Mouse (Mus musculus): ENCODE measurements around the gene Epo. TPM values are rescaled to one million over a fixed set of nuclear protein-coding genes. Genes with fewer than 3 reads are reported as not detected.

The Epo gene
- polyA plus RNA-seq (2012; ENCODE audit: insufficient read depth, insufficient read length, low replicate concordance, missing spikeins), result not detected in 2 replicates

DNA sequence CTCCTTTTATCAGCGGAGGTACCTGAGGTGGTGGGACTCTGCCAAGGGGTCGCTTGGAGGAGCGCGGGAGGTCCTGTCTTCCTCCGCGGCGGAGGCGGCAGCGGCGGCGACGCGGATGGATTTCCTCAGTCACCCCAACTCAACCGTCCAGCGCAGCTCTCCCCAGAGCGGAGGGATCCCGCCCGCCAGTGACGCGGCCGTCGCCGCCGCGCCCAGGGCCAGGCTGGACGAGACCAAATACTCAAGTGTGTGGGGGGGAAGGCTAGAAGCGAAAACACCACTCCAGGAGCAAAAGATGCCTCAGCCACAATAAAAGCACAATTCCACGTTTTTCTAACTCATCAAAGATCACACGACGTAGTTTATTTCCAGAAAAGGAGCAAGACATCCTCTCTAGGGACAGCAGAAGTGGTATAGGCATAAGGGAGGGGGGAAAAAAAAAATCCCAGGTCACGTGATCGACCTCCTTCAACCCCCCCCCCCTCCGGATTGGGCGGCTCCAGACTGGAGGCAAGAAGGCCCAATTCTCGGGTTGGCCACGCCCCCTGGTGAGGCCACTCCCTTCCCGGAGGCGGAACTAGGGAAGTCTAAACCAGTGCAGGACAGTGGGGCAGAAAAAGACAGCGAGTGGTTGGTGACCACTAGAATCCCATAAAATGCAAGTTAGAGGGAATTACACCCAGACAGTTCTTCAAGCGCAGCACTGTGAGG, at the start of gene Epo, which contains the start of gene Gnb2:
Gene Epo (minus strand): TSS at position 126 of the 711 bp plus-strand sequence.
Gene Gnb2 (minus strand): TSS at position 394 of the 711 bp plus-strand sequence.
- H3K4me1 ChIP-seq (ENCODE audit: control insufficient read depth, insufficient read depth, low read length), result peaks cover 20% of the 10 kb centered on the region
- H3K27ac ChIP-seq (ENCODE audit: insufficient read depth, low read depth, low read length), result peak within 1 kb of the TSS; percentile 100
- H3K4me3 ChIP-seq (ENCODE audit: insufficient read depth, low read depth, low read length), result peak within 1 kb of the TSS; percentile 99
- under 1% methylated on average over 40 of the region's 40 CpGs for whole genome bisulfite sequencing
- TF ChIP-seq POLR2A (IDR thresholded peaks at IDR 0.05; ENCODE audit: insufficient read depth, low read depth, low read length), result peak; percentile 77
- TF ChIP-seq CTCF (IDR thresholded peaks at IDR 0.05; ENCODE audit: insufficient read depth, low read depth, low read length), result no peak

DNA sequence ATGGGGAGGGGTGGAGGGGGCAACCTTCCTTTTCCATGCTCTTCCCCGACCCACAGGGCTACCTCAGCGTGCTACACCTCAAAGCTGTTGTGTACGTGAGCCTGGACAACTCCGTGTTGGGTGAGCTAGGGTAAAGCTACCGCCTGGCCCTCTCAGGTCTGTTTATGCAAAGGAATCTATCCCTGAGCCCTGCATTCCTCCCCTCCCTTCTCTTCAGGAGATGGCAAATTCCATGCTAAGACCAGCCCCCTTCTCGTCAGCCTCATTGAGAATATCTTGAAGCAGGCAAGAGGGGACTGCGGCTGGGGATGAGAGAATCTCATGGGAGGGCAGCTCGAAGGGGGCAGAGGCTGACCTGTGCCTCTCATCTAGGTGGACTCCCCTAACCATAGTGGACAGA, 49.7 kb upstream of the Epo start:
- no peak overlapping the region for H3K27ac ChIP-seq (ENCODE audit: insufficient read depth, low read depth, low read length)
- peak overlapping the region; percentile 42; the same call in 1 of the 2 replicates for H3K4me3 ChIP-seq (ENCODE audit: insufficient read depth, low read depth, low read length)
- peaks cover 11% of the 10 kb centered on the region for H3K4me1 ChIP-seq (ENCODE audit: control insufficient read depth, insufficient read depth, low read length)
- TF ChIP-seq POLR2A (IDR thresholded peaks at IDR 0.05; ENCODE audit: insufficient read depth, low read depth, low read length) (no peak), CTCF (IDR thresholded peaks at IDR 0.05; ENCODE audit: insufficient read depth, low read depth, low read length) (no peak)
- 59% methylated on average over 8 of the region's 8 CpGs for WGBS

DNA sequence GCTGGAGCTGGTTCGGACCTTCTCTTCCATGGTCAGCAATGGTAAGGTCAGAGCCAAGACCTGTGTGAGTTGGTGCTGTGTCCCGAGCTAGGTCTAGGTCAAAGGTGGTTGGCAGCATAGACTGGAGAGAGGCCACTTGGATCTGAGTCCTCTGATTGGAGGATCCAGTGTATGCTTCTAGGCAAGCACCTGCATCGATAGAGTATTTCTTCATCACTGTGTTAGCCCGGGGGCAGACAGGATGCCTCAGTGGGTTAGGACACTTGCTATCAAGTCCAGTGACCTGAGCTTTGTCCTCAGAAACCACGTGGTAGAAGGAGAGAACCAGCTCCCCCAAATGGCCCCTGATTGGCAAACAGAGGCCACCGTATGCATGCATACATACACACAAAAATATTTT, 47.2 kb upstream of the Epo start:
- TF ChIP-seq CTCF (IDR thresholded peaks at IDR 0.05; ENCODE audit: insufficient read depth, low read depth, low read length) (no peak), POLR2A (IDR thresholded peaks at IDR 0.05; ENCODE audit: insufficient read depth, low read depth, low read length) (no peak)
- 89% methylated on average over 6 of the region's 6 CpGs for WGBS
- Histone ChIP-seq H3K27ac (ENCODE audit: insufficient read depth, low read depth, low read length) (no peak overlapping the region), H3K4me3 (ENCODE audit: insufficient read depth, low read depth, low read length) (no peak overlapping the region), H3K4me1 (ENCODE audit: control insufficient read depth, insufficient read depth, low read length) (peaks cover 11% of the 10 kb centered on the region)

DNA sequence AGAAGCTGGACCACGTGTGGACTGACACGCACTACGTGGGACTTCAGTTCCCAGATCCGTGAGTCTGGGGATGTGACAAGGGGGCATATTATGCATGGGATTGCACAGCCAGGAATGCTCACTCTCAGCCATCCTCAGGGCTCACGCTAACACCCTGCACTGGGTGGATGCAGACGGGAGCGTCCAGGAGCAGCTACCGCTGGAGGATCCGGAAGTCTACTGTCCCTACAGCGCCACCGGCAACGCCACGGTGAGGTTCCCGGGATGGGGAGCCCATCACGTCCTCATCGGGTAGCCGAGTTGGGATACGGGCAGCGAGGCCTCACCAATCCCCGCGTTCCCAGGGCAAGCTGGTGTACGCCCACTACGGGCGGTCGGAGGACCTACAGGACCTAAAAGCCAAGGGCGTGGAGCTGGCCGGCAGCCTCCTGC, 41.4 kb upstream of the Epo start:
- H3K27ac ChIP-seq (ENCODE audit: insufficient read depth, low read depth, low read length), result no peak overlapping the region
- H3K4me1 ChIP-seq (ENCODE audit: control insufficient read depth, insufficient read depth, low read length), result peaks cover 7% of the 10 kb centered on the region; the same call in 1 of the 2 replicates
- 9% methylated on average over 27 of the region's 27 CpGs for whole genome bisulfite sequencing

DNA sequence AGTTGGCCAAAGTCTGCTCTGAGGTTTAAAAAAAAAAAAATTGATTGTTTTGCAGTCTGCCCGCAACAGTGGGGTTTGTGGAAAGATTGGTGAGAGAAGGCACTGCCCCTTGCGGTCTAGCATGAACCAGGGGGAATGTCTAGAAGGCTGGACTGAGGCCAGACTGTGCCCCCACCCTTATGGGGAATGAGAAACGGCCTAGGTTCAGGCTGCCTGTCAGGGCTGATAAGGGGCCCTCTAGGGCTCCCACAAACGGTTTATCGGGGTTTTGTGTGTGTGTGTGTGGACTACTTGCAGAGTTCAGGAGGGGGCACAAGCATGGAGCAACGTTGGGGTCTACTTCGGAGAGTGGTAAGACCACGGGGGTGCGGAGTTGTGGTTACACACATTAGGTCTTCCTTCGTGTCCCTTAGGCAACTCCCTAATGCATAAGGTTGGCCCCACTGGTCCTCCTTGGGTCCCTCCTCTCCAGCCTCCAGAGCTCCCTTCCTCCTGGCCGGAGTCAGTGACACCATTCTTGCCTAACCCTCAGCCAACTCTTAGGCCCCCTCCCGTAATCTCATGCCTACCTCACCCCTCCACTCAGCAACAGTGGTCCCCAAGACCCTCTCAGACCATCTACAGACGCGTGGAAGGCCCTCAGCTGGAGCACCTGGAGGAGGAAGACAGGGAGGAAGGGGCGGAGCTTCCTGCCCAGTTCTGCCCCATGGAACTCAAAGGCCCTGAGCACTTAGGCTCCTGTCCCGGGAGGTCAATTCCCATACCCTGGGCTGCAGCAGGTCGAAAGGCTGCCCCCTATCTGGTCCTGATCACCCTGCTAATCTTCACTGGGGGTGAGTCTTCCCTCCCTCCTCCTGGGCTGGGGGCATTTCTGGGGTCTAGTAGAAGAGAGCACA, 37.9 kb upstream of the Epo start:
- Histone ChIP-seq H3K27ac (ENCODE audit: insufficient read depth, low read depth, low read length) (no peak overlapping the region), H3K4me1 (ENCODE audit: control insufficient read depth, insufficient read depth, low read length) (peaks cover 7% of the 10 kb centered on the region; the same call in 1 of the 2 replicates), H3K4me3 (ENCODE audit: insufficient read depth, low read depth, low read length) (no peak overlapping the region)
- TF ChIP-seq CTCF (IDR thresholded peaks at IDR 0.05; ENCODE audit: insufficient read depth, low read depth, low read length) (no peak), POLR2A (IDR thresholded peaks at IDR 0.05; ENCODE audit: insufficient read depth, low read depth, low read length) (no peak)
- 82% methylated on average over 17 of the region's 17 CpGs for WGBS

More for the DNA sequence above, 41.4 kb upstream of the Epo start:
- TF ChIP-seq POLR2A (IDR thresholded peaks at IDR 0.05; ENCODE audit: insufficient read depth, low read depth, low read length) (no peak), CTCF (IDR thresholded peaks at IDR 0.05; ENCODE audit: insufficient read depth, low read depth, low read length) (no peak)
- peak overlapping the region; percentile 30 for H3K4me3 ChIP-seq (ENCODE audit: insufficient read depth, low read depth, low read length)

DNA sequence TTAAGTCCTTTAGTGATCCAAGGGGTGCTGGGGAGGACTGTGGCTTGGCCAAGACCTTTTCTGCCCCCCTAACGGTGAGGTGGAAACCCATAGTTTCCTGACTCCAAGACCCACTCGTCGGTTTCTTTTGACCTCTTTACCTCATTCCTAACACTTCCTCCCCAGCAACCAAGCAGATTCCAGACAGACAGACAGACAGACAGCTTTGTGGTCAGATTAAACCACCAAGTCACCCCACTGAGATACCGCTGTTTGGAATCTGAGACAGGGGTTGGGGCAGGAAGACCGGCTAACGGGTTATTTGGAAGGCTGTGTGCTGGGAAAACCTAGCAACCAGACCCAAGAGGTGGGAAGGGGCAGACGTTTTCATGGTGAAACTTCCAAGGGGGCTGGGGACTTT, 37.1 kb upstream of the Epo start:
- WGBS, result 53% methylated on average over 7 of the region's 7 CpGs
- Histone ChIP-seq H3K4me3 (ENCODE audit: insufficient read depth, low read depth, low read length) (no peak overlapping the region), H3K27ac (ENCODE audit: insufficient read depth, low read depth, low read length) (no peak overlapping the region), H3K4me1 (ENCODE audit: control insufficient read depth, insufficient read depth, low read length) (peaks cover 7% of the 10 kb centered on the region; the same call in 1 of the 2 replicates)
- no peak for TF ChIP-seq CTCF (IDR thresholded peaks at IDR 0.05; ENCODE audit: insufficient read depth, low read depth, low read length)
- TF ChIP-seq POLR2A (IDR thresholded peaks at IDR 0.05; ENCODE audit: insufficient read depth, low read depth, low read length), result no peak

DNA sequence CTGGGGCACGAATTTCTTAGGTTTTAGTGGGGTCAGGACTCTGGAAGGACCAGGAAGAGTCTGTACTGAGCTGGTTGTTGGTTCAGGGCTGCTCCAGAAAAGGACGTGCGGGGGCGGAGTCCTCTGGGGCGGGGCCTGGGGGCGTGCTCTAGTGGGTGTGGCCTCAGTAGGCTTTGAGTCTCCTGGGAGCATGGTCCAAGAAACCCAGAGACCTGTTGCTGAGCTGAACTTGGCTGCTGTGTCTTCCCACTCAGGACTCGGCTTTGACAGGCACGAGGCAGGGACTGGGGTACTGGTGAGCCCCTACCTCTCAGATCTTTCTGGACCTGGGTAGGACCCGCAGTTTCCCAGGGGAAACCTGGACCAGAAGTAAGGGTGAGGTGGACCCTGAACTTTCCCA, 36.6 kb upstream of the Epo start, which contains the start of gene Tfr2:
Gene Tfr2 (plus strand): TSS at position 176 of the 400 bp plus-strand sequence.
- H3K27ac ChIP-seq (ENCODE audit: insufficient read depth, low read depth, low read length), result no peak within 1 kb of the TSS
- peaks cover 6% of the 10 kb centered on the region; the same call in 1 of the 2 replicates for H3K4me1 ChIP-seq (ENCODE audit: control insufficient read depth, insufficient read depth, low read length)
- 39% methylated on average over 9 of the region's 9 CpGs for WGBS
- H3K4me3 ChIP-seq (ENCODE audit: insufficient read depth, low read depth, low read length), result no peak within 1 kb of the TSS
- TF ChIP-seq POLR2A (IDR thresholded peaks at IDR 0.05; ENCODE audit: insufficient read depth, low read depth, low read length) (no peak), CTCF (IDR thresholded peaks at IDR 0.05; ENCODE audit: insufficient read depth, low read depth, low read length) (no peak)

DNA sequence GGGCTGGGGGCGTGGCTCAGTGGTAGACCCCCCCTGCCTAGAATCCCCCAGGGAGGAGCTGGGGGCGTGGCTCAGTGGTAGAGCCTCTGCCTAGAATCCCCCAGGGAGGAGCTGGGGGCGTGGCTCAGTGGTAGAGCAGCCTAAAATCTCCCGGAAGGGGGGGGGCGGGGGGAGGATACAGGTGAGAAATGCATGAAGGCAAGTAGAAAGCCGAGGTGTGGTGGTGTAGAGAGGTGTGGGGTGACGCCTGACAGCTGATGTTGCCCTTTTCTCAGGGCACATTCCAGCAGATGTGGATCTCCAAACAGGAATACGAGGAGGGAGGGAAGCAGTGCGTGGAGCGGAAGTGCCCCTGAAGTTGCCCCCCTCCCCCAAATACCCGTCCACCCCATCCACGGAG, 36.0 kb upstream of the Epo start:
- WGBS, result 68% methylated on average over 12 of the region's 12 CpGs
- Histone ChIP-seq H3K4me3 (ENCODE audit: insufficient read depth, low read depth, low read length) (no peak overlapping the region), H3K27ac (ENCODE audit: insufficient read depth, low read depth, low read length) (no peak overlapping the region), H3K4me1 (ENCODE audit: control insufficient read depth, insufficient read depth, low read length) (no peaks in the 10 kb centered on the region)
- TF ChIP-seq POLR2A (IDR thresholded peaks at IDR 0.05; ENCODE audit: insufficient read depth, low read depth, low read length) (no peak), CTCF (IDR thresholded peaks at IDR 0.05; ENCODE audit: insufficient read depth, low read depth, low read length) (no peak)
